Mouse (Mus musculus) myocyte (in vitro differentiated cells): ENCODE results near the gene Acaa1b. TPM values are rescaled to one million over a fixed set of nuclear protein-coding genes. Genes with fewer than 3 reads are reported as not detected.

Experiments used
- H3K27me3 ChIP-seq: one replicate; pipeline ENCODE4 v1.6.1; 2011; ENCODE audit not compliant: control insufficient read depth, insufficient read depth, insufficient read length
- H3K36me3 ChIP-seq: one replicate; pipeline ENCODE4 v1.6.1; 2011; ENCODE audit not compliant: control insufficient read depth, insufficient read depth
- H3K4me2 ChIP-seq: one replicate; pipeline ENCODE4 v1.6.1; 2011; ENCODE audit warnings: low read depth, control low read depth
- H3K4me3 ChIP-seq: one replicate; pipeline ENCODE4 v1.5.1; 2011; ENCODE audit warnings: mild to moderate bottlenecking, control low read depth, moderate library complexity
- H3K79me2 ChIP-seq: one replicate; pipeline ENCODE4 v1.6.1; 2011; ENCODE audit not compliant: control insufficient read depth, insufficient read depth
- H3ac ChIP-seq: one replicate; pipeline ENCODE4 v1.6.1; 2011; ENCODE audit not compliant: control insufficient read depth, insufficient read length
- CEBPB ChIP-seq: IDR thresholded peaks from 2 replicates; pipeline ENCODE4 v1.6.1; 2011; ENCODE audit warnings: mild to moderate bottlenecking, moderate library complexity; ENCODE audit not compliant: poor library complexity, insufficient read depth, severe bottlenecking
- E2F4 ChIP-seq: IDR thresholded peaks from one replicate; pipeline ENCODE4 v1.6.1; 2011; ENCODE audit warnings: mild to moderate bottlenecking, control low read depth, moderate library complexity; ENCODE audit not compliant: insufficient read depth
- MAX ChIP-seq: IDR thresholded peaks from one replicate; pipeline ENCODE4 v1.6.1; 2011; ENCODE audit warnings: low read depth, mild to moderate bottlenecking, control low read depth
- MYOD1 ChIP-seq, 3 experiments: IDR thresholded peaks; one replicate each; pipeline ENCODE4 v1.6.1; 2011; ENCODE audit warnings: control low read depth in 2 of 3, low read depth in 2 of 3, mild to moderate bottlenecking in 2 of 3, moderate library complexity in 1 of 3; ENCODE audit not compliant: insufficient read length in 2 of 3, control insufficient read depth in 1 of 3
- MYOG ChIP-seq, 3 experiments: IDR thresholded peaks; one replicate each; pipeline ENCODE4 v1.6.1; 2011; ENCODE audit warnings: control low read depth in 2 of 3, low read depth in 2 of 3, mild to moderate bottlenecking in 2 of 3; ENCODE audit not compliant: insufficient read length in 2 of 3, control insufficient read depth in 1 of 3, insufficient read depth in 1 of 3
- POLR2A ChIP-seq: IDR thresholded peaks from one replicate; pipeline ENCODE4 v1.6.1; 2011; ENCODE audit warnings: low read depth, mild to moderate bottlenecking, control low read depth, moderate library complexity; ENCODE audit not compliant: insufficient read length
- POLR2AphosphoS2 ChIP-seq: IDR thresholded peaks from one replicate; pipeline ENCODE4 v1.6.1; 2011; ENCODE audit warnings: low read depth, control low read depth; ENCODE audit not compliant: insufficient read length
- REST ChIP-seq: IDR thresholded peaks from one replicate; pipeline ENCODE4 v1.6.1; 2011; ENCODE audit warnings: mild to moderate bottlenecking, control low read depth, moderate library complexity; ENCODE audit not compliant: insufficient read depth, insufficient read length
- SRF ChIP-seq: IDR thresholded peaks from one replicate; pipeline ENCODE4 v1.6.1; 2011; ENCODE audit warnings: low read depth; ENCODE audit not compliant: control insufficient read depth, insufficient read length
- TCF12 ChIP-seq: IDR thresholded peaks from one replicate; pipeline ENCODE4 v1.6.1; 2011; ENCODE audit warnings: mild to moderate bottlenecking, control low read depth; ENCODE audit not compliant: poor library complexity, insufficient read depth, severe bottlenecking
- TCF3 ChIP-seq: IDR thresholded peaks from one replicate; pipeline ENCODE4 v1.6.1; 2011; ENCODE audit warnings: low read depth, control low read depth; ENCODE audit not compliant: insufficient read length
- USF1 ChIP-seq: IDR thresholded peaks from one replicate; pipeline ENCODE4 v1.6.1; 2011; ENCODE audit warnings: low read depth, mild to moderate bottlenecking, control low read depth, moderate library complexity
- polyA plus RNA-seq: library from polyadenylated mRNA; unstranded; fragments of >200 nt; fragmentation: generic; extraction: Trizol; gene quantifications from one replicate; pipeline ENCODE4 v1.2.1, GENCODE M21; 2012; ENCODE audit warnings: missing spikeins

Gene Acaa1b
- polyA plus RNA-seq, 1 experiment = 1.7 TPM

- TF ChIP-seq MYOD1 (IDR thresholded peaks at IDR 0.05; ENCODE audit: control insufficient read depth in 1 of 3, insufficient read length in 2 of 3, low read depth in 2 of 3) (peak in 2 of 3 experiments; percentile 33 to 56), E2F4 (no peak), POLR2A (no peak), MYOG (IDR thresholded peaks at IDR 0.05; ENCODE audit: control insufficient read depth in 1 of 3, insufficient read depth in 1 of 3, insufficient read length in 2 of 3, low read depth in 2 of 3) (peak; percentile 15 to 76 (median 56))
- H3K4me2 ChIP-seq = no peak overlapping the region
- no peaks in the 10 kb centered on the region for H3K79me2 ChIP-seq
- H3K4me3 ChIP-seq = no peak overlapping the region
- no peaks in the 10 kb centered on the region for H3K27me3 ChIP-seq
- H3ac ChIP-seq = no peak overlapping the region
- no peaks in the 10 kb centered on the region for H3K36me3 ChIP-seq
Measured at GRCm38 (mm10) chr9:119110640-119111039, 46.3 kb downstream of the Acaa1b start.

DNA sequence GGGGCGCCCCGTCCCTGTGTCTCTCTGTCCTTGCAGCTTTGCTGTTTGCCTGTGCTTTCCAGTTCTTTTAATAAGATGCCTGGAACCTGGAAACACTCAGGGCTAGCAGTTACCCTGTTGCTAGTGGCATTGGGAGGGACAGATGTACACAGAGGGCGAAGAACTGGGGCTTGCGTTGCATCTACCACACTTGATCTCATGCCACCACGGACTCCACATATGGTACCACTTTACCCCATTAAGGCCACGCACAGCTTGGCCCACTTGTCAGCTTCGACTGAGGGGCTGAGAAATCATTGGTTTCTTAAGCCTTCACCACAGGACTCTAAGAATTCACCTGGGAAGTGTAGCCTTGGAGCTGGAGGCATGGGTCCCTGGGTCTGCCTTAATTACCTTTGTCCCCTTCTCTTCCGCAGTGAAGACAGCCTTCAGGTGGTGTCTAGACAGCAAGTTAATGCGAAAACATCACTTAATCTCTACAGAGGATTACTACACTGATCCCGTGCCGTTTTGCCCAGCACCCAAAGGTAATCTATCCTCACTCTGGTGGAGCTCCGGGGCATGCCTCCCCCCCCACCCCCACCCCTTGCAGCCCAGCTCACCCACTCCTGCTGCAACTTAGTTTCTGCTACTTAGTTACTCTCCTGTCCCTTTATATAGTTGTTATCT is 47.1 kb downstream of the Acaa1b start:
- Histone ChIP-seq H3K4me3 (no peak overlapping the region), H3K4me2 (no peak overlapping the region), H3ac (no peak overlapping the region), H3K36me3 (no peaks in the 10 kb centered on the region), H3K79me2 (no peaks in the 10 kb centered on the region), H3K27me3 (no peaks in the 10 kb centered on the region)
- no peak for TF ChIP-seq E2F4
- no peak for TF ChIP-seq USF1
- no peak for TF ChIP-seq MAX

GRCm38 (mm10) chr9:119107566-119107965 is 49.3 kb downstream of the Acaa1b start:
- H3K36me3 ChIP-seq = no peaks in the 10 kb centered on the region
- no peaks in the 10 kb centered on the region for H3K27me3 ChIP-seq
- no peaks in the 10 kb centered on the region for H3K79me2 ChIP-seq
- no peak overlapping the region for H3K4me2 ChIP-seq
- H3ac ChIP-seq = no peak overlapping the region
- TF ChIP-seq POLR2AphosphoS2 = no peak
- no peak for TF ChIP-seq TCF12
- no peak for TF ChIP-seq TCF3
- TF ChIP-seq REST = no peak
- no peak overlapping the region for H3K4me3 ChIP-seq

- H3K27me3 ChIP-seq = no peaks in the 10 kb centered on the region
- no peaks in the 10 kb centered on the region for H3K36me3 ChIP-seq
- TF ChIP-seq USF1 (no peak), MAX (no peak), POLR2AphosphoS2 (no peak), SRF (no peak), MYOD1 (IDR thresholded peaks at IDR 0.05; ENCODE audit: control insufficient read depth in 1 of 3, insufficient read length in 2 of 3, low read depth in 2 of 3) (no peak), TCF12 (no peak), CEBPB (no peak)
- H3K79me2 ChIP-seq = no peaks in the 10 kb centered on the region
- H3K4me2 ChIP-seq = peak overlapping the region; percentile 90
- H3K4me3 ChIP-seq = peak overlapping the region; percentile 27
- H3ac ChIP-seq = no peak overlapping the region
Measured at GRCm38 (mm10) chr9:119102783-119103113, 54.1 kb downstream of the Acaa1b start.

GRCm38 (mm10) chr9:119101992-119102782 is 54.7 kb downstream of the Acaa1b start, which contains the start of gene Dlec1:
TSS of gene Dlec1 (plus strand) at chr9:119102478.
- Histone ChIP-seq H3K79me2 (no peaks in the 10 kb centered on the region), H3K4me3 (peak within 1 kb of the TSS; percentile 27), H3K27me3 (no peaks in the 10 kb centered on the region), H3K36me3 (no peaks in the 10 kb centered on the region), H3ac (no peak within 1 kb of the TSS), H3K4me2 (peak within 1 kb of the TSS; percentile 90)
- TF ChIP-seq MAX = no peak
- TF ChIP-seq E2F4 = no peak
- no peak for TF ChIP-seq TCF3
- TF ChIP-seq USF1 = no peak
- TF ChIP-seq POLR2AphosphoS2 = no peak
